Mouse (Mus musculus): ENCODE measurements at regions not wholly inside any gene's neighbourhood (a gene's known extent, or its start where the extent isn't known, plus 50 kb on each side); places are given as distances from the start of the nearest gene placed in this dataset.
A peak's percentile ranks its signal among the peaks of the same experiment; 100 is the strongest.
"Not testable (repeated sequence)": the region's sequence is repeated elsewhere in the genome, so short reads cannot be mapped to it uniquely, and the experiment has no call there.

GRCm38 (mm10) chr10:57231117-57231516 is 255.1 kb upstream of the Hsf2 start:
- ATAC-seq: no peak
- POLR2A ChIA-PET: no interaction called here
- CTCF ChIA-PET: no interaction called here
- in situ Hi-C loops (cut with MboI; ENCODE audit: low pct_unique_long_range_greater_than_20kb): no loop called here
- DNase-seq (ENCODE audit: low read depth, low spot score): no peak
- H3K27me3 ChIP-seq: no peaks in the 10 kb centered on the region
- no peak for TF ChIP-seq CTCF (IDR thresholded peaks at IDR 0.05)

- DNase-seq (ENCODE audit: low read depth, low spot score) (no peak), ATAC-seq (no peak)
- ChIA-PET CTCF (no interaction called here), POLR2A (no interaction called here)
- in situ Hi-C loops (cut with MboI; ENCODE audit: low pct_unique_long_range_greater_than_20kb): no loop called here
- no peak for TF ChIP-seq CTCF (IDR thresholded peaks at IDR 0.05)
- H3K27me3 ChIP-seq: no peaks in the 10 kb centered on the region
These were observed 205.0 kb upstream of the Hsf2 start for GRCm38 (mm10) chr10:57281220-57281619.

DNA sequence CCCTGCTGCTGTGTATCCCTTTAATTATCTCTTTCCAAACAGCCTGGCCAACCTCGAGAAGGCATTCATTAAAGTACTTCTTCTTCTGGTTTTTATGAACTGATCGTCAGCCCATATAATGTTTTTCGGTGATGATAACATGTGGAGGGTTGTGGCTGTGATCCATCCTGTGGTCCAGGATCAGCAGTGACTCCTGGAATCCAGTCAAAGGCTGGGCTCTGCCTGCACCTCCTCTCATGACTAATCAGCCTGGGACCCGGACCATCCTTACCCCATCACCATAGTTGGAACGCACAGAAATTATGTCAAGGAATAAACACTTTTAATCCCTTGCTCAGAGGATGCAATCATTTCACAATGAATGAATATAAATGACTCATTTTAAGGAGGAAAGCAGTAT is 203.3 kb upstream of the Hsf2 start:
- TF ChIP-seq CTCF (IDR thresholded peaks at IDR 0.05): no peak
- CTCF ChIA-PET: no interaction called here
- POLR2A ChIA-PET: no interaction called here
- DNase-seq (ENCODE audit: low read depth, low spot score): no peak
- in situ Hi-C loops (cut with MboI; ENCODE audit: low pct_unique_long_range_greater_than_20kb): no loop called here
- ATAC-seq: no peak
- H3K27me3 ChIP-seq: peaks cover 2% of the 10 kb centered on the region

GRCm38 (mm10) chr10:57291596-57291995 is 194.6 kb upstream of the Hsf2 start:
- ChIA-PET POLR2A (no interaction called here), CTCF (no interaction called here)
- in situ Hi-C loops (cut with MboI; ENCODE audit: low pct_unique_long_range_greater_than_20kb): no loop called here
- no peak for DNase-seq (ENCODE audit: low read depth, low spot score)
- no peak for TF ChIP-seq CTCF (IDR thresholded peaks at IDR 0.05)
- peaks cover under 1% of the 10 kb centered on the region for H3K27me3 ChIP-seq
- ATAC-seq: no peak

DNA sequence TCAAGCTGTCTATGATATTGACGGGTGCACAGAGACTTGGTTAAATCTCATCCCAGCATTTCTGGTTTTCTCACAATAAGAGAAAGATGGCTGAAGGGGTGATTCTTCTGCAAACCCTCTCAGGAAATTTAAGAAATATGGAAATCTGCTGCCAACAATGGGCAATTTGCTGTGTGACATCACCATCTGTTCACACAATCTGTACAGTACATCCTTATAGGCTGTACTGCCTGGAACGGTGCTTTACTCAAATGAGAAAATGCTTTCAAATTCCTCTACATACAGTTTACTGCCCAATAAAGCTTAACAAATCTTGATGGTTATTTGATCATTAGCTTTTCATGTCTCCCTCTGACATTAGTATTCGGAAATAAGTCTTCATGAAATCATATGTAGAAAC is 172.4 kb upstream of the Hsf2 start:
- DNase-seq (ENCODE audit: low read depth, low spot score) (no peak), ATAC-seq (no peak)
- ChIA-PET POLR2A (no interaction called here), CTCF (no interaction called here)
- in situ Hi-C loops (cut with MboI; ENCODE audit: low pct_unique_long_range_greater_than_20kb): loop anchor here (10.0 kb wide), 1 partner anchor 309 kb away; no protein-coding TSS in a partner anchor
- H3K27me3 ChIP-seq: peaks cover 41% of the 10 kb centered on the region
- no peak for TF ChIP-seq CTCF (IDR thresholded peaks at IDR 0.05)

- in situ Hi-C loops (cut with MboI; ENCODE audit: low pct_unique_long_range_greater_than_20kb): loop anchor here (5.0 to 10.0 kb wide), 2 partner anchors 312 to 945 kb away; no protein-coding TSS in a partner anchor
- CTCF ChIA-PET: no interaction called here
- no peak for DNase-seq (ENCODE audit: low read depth, low spot score)
These were observed 169.1 kb upstream of the Hsf2 start for GRCm38 (mm10) chr10:57317067-57317466.

DNA sequence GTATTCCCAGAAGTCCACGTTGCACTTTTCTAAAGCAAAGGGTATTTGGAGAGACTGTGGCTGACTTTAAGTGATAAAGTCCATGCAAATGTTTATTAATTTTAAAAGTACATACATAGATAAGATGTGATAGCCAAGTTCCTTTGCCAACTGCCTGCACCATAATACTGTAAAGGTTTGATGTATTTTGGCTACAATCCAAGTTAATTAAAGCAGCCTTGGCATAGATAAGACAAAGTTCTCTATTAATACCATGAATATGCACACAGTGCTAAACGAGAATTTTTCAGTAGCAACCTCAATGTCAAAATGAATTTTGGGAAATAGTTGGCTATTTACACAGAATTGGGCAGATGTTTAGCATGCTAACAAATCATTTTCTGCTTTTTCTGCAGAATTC is 167.0 kb upstream of the Hsf2 start:
- no peak for ATAC-seq
- H3K27me3 ChIP-seq: peaks cover 25% of the 10 kb centered on the region
- in situ Hi-C loops (cut with MboI; ENCODE audit: low pct_unique_long_range_greater_than_20kb): loop anchor here (5.0 to 10.0 kb wide), 2 partner anchors 314 to 947 kb away; no protein-coding TSS in a partner anchor
- DNase-seq (ENCODE audit: low read depth, low spot score): no peak
- CTCF ChIA-PET: no interaction called here
- TF ChIP-seq CTCF (IDR thresholded peaks at IDR 0.05): no peak
- POLR2A ChIA-PET: no interaction called here

More at GRCm38 (mm10) chr10:57317067-57317466, 169.1 kb upstream of the Hsf2 start:
- ATAC-seq: no peak
- TF ChIP-seq CTCF (IDR thresholded peaks at IDR 0.05): peak; percentile 48
- peaks cover 35% of the 10 kb centered on the region for H3K27me3 ChIP-seq
- POLR2A ChIA-PET: no interaction called here

GRCm38 (mm10) chr10:57322717-57323424 is 163.3 kb upstream of the Hsf2 start:
- no peak for TF ChIP-seq CTCF (IDR thresholded peaks at IDR 0.05)
- DNase-seq (ENCODE audit: low read depth, low spot score) (no peak), ATAC-seq (no peak)
- in situ Hi-C loops (cut with MboI; ENCODE audit: low pct_unique_long_range_greater_than_20kb): no loop called here
- ChIA-PET POLR2A (no interaction called here), CTCF (no interaction called here)
- peaks cover 6% of the 10 kb centered on the region for H3K27me3 ChIP-seq

- ATAC-seq (no peak), DNase-seq (ENCODE audit: low read depth, low spot score) (no peak)
- peaks cover 3% of the 10 kb centered on the region for H3K27me3 ChIP-seq
- in situ Hi-C loops (cut with MboI; ENCODE audit: low pct_unique_long_range_greater_than_20kb): no loop called here
- no peak for TF ChIP-seq CTCF (IDR thresholded peaks at IDR 0.05)
- ChIA-PET CTCF (no interaction called here), POLR2A (no interaction called here)
These were observed 162.0 kb upstream of the Hsf2 start for GRCm38 (mm10) chr10:57324226-57324625.

GRCm38 (mm10) chr10:57362781-57363180 is 123.4 kb upstream of the Hsf2 start:
- CTCF ChIA-PET; H3K27me3 ChIP-seq; DNase-seq (ENCODE audit: low read depth, low spot score); POLR2A ChIA-PET; in situ Hi-C loops (cut with MboI; ENCODE audit: low pct_unique_long_range_greater_than_20kb); ATAC-seq: not testable (repeated sequence)
